ENCODE assay signal across 10 mouse cellular contexts in genomic region chr13:38526116-38526515, GRCm38 (mm10). TPM values are rescaled to one million over a fixed set of nuclear protein-coding genes. Genes with fewer than 3 reads are reported as not detected.
DNase-seq lines count a peak whose midpoint lies in the region; ATAC-seq and TF ChIP-seq lines count a peak whose summit lies in the region.
"Had no signal": no experiment of that assay in that cellular context is flagged by ENCODE, and none has a peak within 500 bp of the region (broad histone marks: within the 10 kb centered on the region; RNA-seq: fewer than 3 reads in every experiment).

No protein-coding gene starts in this region.

- H3K4me1 ChIP-seq in forebrain, embryonic 13.5 days: peaks cover 25% of the 10 kb centered on the region
- H3K4me1 ChIP-seq in forebrain, embryonic 16.5 days (replicated peaks; ENCODE audit: control insufficient read depth, insufficient read depth, low read length): peaks cover 15% of the 10 kb centered on the region
- H3K4me1 ChIP-seq in spleen, adult 2 months (ENCODE audit: control insufficient read depth, insufficient read depth, insufficient read length): 0 out of 2 replicates have a peak, but pooled peaks cover 3% of the 10 kb centered on the region

- no peak for TF ChIP-seq POLR2A in spleen, adult 2 months (IDR thresholded peaks at IDR 0.05; ENCODE audit: low read depth, low read length)

- no peak overlapping the region for H3K4me3 ChIP-seq in forebrain, embryonic 13.5 days
- H3K4me3 ChIP-seq in forebrain, embryonic 16.5 days (replicated peaks; ENCODE audit: low read length): no peak overlapping the region
- 0 out of 2 replicates have a peak overlapping the region, but pooled peaks have one; percentile 6 for H3K4me3 ChIP-seq in spleen, adult 2 months (ENCODE audit: extremely low read depth, insufficient read depth, insufficient read length)

- H3K27me3 ChIP-seq in forebrain, embryonic 13.5 days: no peaks in the 10 kb centered on the region
- no peaks in the 10 kb centered on the region for H3K27me3 ChIP-seq in forebrain, embryonic 16.5 days (replicated peaks; ENCODE audit: control insufficient read depth, insufficient read depth, low read length)
- no peaks in the 10 kb centered on the region for H3K27me3 ChIP-seq in spleen, adult 2 months (ENCODE audit: control insufficient read depth, insufficient read depth, low read length)

- H3K9me3 ChIP-seq in forebrain, embryonic 13.5 days (replicated peaks): no peaks in the 10 kb centered on the region
- H3K9me3 ChIP-seq in forebrain, embryonic 16.5 days (ENCODE audit: control insufficient read depth, low read length): no peaks in the 10 kb centered on the region
- H3K9me3 ChIP-seq: midbrain, embryonic 10.5 days had no signal

- TF ChIP-seq CTCF in spleen, adult 2 months (IDR thresholded peaks at IDR 0.05; ENCODE audit: extremely low read depth, insufficient read depth, insufficient read length, insufficient replicate concordance): no peak

- no peak overlapping the region for H3K27ac ChIP-seq in forebrain, embryonic 13.5 days
- no peak overlapping the region for H3K27ac ChIP-seq in forebrain, embryonic 16.5 days (ENCODE audit: low read length)
- no peak overlapping the region for H3K27ac ChIP-seq in spleen, adult 2 months (ENCODE audit: insufficient read depth, low read length)
- H3K27ac ChIP-seq: midbrain, embryonic 10.5 days had no signal

- no peak overlapping the region for H3K9ac ChIP-seq in forebrain, embryonic 13.5 days
- H3K9ac ChIP-seq in forebrain, embryonic 16.5 days (replicated peaks; ENCODE audit: low read depth, low read length): no peak overlapping the region

- DNase-seq in spleen, adult 2 months (ENCODE audit: low read depth in 1 of 2, low spot score in 2 of 2): no peak
- no peak for DNase-seq in spleen, postnatal 4 days (ENCODE audit: low spot score in 2 of 2)
- DNase-seq in liver: peak; percentile 15
- no peak for DNase-seq in natural killer cell, adult 2 months (ENCODE audit: low spot score in 2 of 2)
- no peak for DNase-seq in ovary, adult 18-20 months (ENCODE audit: low spot score)
- no peak for DNase-seq in layer of hippocampus, postnatal 36 days
- DNase-seq: embryo, embryonic 11 days had no signal

- ATAC-seq in forebrain, embryonic 13.5 days: no peak
- no peak for ATAC-seq in forebrain, embryonic 16.5 days

- H3K36me3 ChIP-seq in forebrain, embryonic 13.5 days (ENCODE audit: poor library complexity, severe bottlenecking): peaks cover 23% of the 10 kb centered on the region
- H3K36me3 ChIP-seq in forebrain, embryonic 16.5 days (ENCODE audit: control insufficient read depth, insufficient read depth): no peaks in the 10 kb centered on the region; the same call in 1 of the 2 replicates
- H3K36me3 ChIP-seq in spleen, adult 2 months (ENCODE audit: control insufficient read depth, insufficient read depth, low read length): peaks cover 12% of the 10 kb centered on the region

- peak overlapping the region; percentile 88 for H3K4me2 ChIP-seq in forebrain, embryonic 13.5 days
- no peak overlapping the region for H3K4me2 ChIP-seq in forebrain, embryonic 16.5 days (ENCODE audit: low read length)

- 85% methylated on average over 2 of the region's 2 CpGs for WGBS in forebrain, embryonic 13.5 days
- 73% methylated on average over 2 of the region's 2 CpGs for WGBS in forebrain, embryonic 16.5 days
- 83% methylated on average over 2 of the region's 2 CpGs for WGBS in spleen, adult 2 months

RNA-seq across cellular contexts. Expression of gene Txndc5, which starts 2.5 kb away (rescaled TPM):
- 57.6 and 66.7 TPM in 2 replicates for polyA plus RNA-seq in forebrain, embryonic 13.5 days (2015; fragmentation: Nextera tagmentation; extraction: Ambion mirVana)
- polyA plus RNA-seq in forebrain, embryonic 16.5 days (2015; fragmentation: Nextera tagmentation; extraction: Ambion mirVana): 59.8 and 68.9 TPM in 2 replicates
- polyA plus RNA-seq in spleen, adult 2 months (2012; rRNA removed): 88.0 and 112 TPM in 2 replicates
- 10 to 100 TPM; 42.9 to 44.3 TPM for total RNA-seq in layer of hippocampus, postnatal 36 days (2021)
